Mouse (Mus musculus): ENCODE measurements around the gene Zfp266. TPM values are rescaled to one million over a fixed set of nuclear protein-coding genes. Genes with fewer than 3 reads are reported as not detected.

Gene Zfp266
- polyA plus RNA-seq, 1 experiment from 2014 or later: 125 TPM

DNA sequence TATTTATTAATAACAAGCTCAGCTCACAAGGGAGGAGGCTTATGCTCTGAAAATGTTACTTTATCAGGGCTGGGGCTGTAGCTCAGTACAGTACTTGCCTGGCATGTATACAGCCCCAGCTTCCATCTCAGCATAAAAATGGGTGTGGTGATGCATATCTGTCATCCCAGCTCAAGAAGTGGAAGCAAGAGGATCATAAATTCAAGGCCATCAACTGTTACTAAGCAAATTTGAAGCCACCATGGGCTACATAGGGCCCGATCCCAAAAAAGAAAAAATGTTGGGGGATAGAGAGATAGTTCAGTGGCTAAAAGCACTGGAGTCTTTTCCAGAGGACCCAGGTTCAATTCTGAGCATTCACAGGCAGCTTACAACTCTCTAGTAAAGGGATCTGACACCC lies 44.6 kb downstream of the Zfp266 start:
- H3K4me3 ChIP-seq (ENCODE audit: low read depth, low read length): no peak overlapping the region
- H3K9me3 ChIP-seq (ENCODE audit: control insufficient read depth, low read length): no peaks in the 10 kb centered on the region
- DNase-seq (ENCODE audit: low spot score) (no peak), ATAC-seq (ENCODE audit: low FRiP score) (no peak)
- H3K4me2 ChIP-seq (replicated peaks; ENCODE audit: low read depth, low read length): no peak overlapping the region
- WGBS: 95% methylated on average over 1 of the region's 1 CpGs
- H3K36me3 ChIP-seq (ENCODE audit: control insufficient read depth, insufficient read depth, low read length): peaks cover 15% of the 10 kb centered on the region; the same call in 1 of the 2 replicates
- H3K9ac ChIP-seq (ENCODE audit: low read depth, low read length): no peak overlapping the region
- H3K27ac ChIP-seq (ENCODE audit: low read depth, low read length): no peak overlapping the region
- H3K27me3 ChIP-seq (ENCODE audit: control insufficient read depth, insufficient read depth, low read length): no peaks in the 10 kb centered on the region
- no peaks in the 10 kb centered on the region for H3K4me1 ChIP-seq (replicated peaks; ENCODE audit: control insufficient read depth, insufficient read depth, low read length)

DNA sequence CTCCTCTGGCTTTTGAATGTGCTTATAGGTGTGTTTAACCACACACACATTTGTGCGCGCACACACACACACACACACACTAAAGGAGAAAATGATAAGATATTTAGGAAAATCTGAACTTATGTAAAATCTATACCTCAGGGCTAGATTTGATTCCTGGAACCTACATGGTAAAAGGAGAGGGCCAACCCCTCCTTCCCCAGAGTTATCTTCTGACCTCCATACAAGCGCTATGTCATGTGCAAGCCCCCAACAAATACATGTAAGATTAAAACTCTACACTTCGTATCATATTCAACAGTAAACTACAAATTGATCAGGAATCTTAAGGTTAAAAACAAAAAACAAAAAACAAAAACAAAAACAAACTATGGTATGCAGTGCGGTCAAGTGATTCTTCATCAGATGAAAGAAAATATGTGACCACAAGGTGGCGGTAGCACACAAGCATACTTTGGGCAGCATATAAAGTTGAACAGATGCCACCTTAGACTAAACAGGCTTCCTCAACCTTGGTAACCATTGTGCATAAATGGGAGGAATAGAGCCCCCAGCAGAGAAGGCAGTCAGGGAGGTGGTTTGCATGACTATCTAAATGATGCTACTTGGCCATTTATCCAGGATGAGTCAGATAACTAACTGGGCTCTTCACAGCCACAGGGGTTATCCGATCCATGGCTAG lies 54.3 kb downstream of the Zfp266 start:
- 57% methylated on average over 7 of the region's 7 CpGs for WGBS
- Histone ChIP-seq H3K9me3 (ENCODE audit: control insufficient read depth, low read length) (no peaks in the 10 kb centered on the region), H3K9ac (ENCODE audit: low read depth, low read length) (no peak overlapping the region), H3K27me3 (ENCODE audit: control insufficient read depth, insufficient read depth, low read length) (no peaks in the 10 kb centered on the region), H3K27ac (ENCODE audit: low read depth, low read length) (no peak overlapping the region), H3K4me2 (replicated peaks; ENCODE audit: low read depth, low read length) (no peak overlapping the region), H3K4me1 (replicated peaks; ENCODE audit: control insufficient read depth, insufficient read depth, low read length) (no peaks in the 10 kb centered on the region), H3K36me3 (ENCODE audit: control insufficient read depth, insufficient read depth, low read length) (peaks cover 14% of the 10 kb centered on the region), H3K4me3 (ENCODE audit: low read depth, low read length) (no peak overlapping the region)
- ATAC-seq (ENCODE audit: low FRiP score) (peak; percentile 53; the same call in 1 of the 2 replicates), DNase-seq (ENCODE audit: low spot score) (peak; percentile 82)

DNA sequence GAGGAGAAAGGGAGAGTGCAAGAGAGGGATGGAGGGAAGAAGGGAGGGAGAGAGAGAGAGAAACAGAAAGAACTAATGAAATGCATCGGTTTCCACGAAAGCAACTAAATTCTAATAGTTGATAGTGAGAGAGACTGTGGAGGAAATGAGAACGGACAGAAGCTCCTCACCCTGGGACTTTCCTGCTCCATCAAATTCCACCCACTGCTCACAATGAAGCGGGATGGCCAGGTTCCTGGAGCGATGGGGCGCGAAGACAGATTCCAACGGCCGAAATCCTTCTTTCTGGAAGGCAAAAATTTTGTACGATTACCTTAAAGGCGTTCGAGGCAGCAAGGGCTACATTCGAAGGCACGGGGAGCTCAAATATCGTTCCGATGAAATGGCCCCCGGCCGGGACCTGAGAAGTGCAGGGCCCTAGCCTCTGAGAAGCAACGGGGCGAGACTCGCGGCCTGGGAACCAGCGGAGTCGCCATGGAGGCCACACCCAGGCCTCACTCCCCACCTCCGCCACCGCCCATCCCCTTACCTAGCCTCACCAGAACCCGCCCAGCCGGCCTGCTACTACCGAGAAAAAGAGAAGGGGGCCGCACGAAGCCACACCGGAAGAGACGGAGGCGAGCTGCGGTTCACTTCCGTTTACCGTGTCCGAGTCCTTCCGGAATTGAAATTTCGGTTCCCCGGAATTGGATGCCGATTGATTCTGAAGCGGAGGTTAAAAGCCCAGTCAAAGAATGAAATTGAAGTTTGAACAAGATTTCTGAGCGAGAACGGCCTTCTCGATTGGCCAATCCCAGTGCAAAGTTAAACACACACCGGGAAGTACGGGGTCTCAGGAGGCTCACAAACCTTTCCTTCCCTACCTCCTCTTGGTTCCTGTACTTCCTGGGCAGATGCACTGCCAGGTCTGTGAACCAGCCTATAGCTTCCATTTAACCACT lies 61.6 kb downstream of the Zfp266 start, which contains the start of gene Zfp26:
TSS of gene Zfp26 (minus strand) at position 786 of the 941 bp plus-strand sequence.
- Histone ChIP-seq H3K4me1 (replicated peaks; ENCODE audit: control insufficient read depth, insufficient read depth, low read length) (no peaks in the 10 kb centered on the region), H3K9me3 (ENCODE audit: control insufficient read depth, low read length) (no peaks in the 10 kb centered on the region), H3K4me2 (replicated peaks; ENCODE audit: low read depth, low read length) (peak within 1 kb of the TSS; percentile 56), H3K9ac (ENCODE audit: low read depth, low read length) (peak within 1 kb of the TSS; percentile 98), H3K27me3 (ENCODE audit: control insufficient read depth, insufficient read depth, low read length) (no peaks in the 10 kb centered on the region), H3K4me3 (ENCODE audit: low read depth, low read length) (peak within 1 kb of the TSS; percentile 89), H3K27ac (ENCODE audit: low read depth, low read length) (peak within 1 kb of the TSS; percentile 86), H3K36me3 (ENCODE audit: control insufficient read depth, insufficient read depth, low read length) (0 out of 2 replicates have a peak, but pooled peaks cover 7% of the 10 kb centered on the region)
- under 1% methylated on average over 47 of the region's 48 CpGs for WGBS
- DNase-seq (ENCODE audit: low spot score) (peak; percentile 81), ATAC-seq (ENCODE audit: low FRiP score) (peak; percentile 91)

DNA sequence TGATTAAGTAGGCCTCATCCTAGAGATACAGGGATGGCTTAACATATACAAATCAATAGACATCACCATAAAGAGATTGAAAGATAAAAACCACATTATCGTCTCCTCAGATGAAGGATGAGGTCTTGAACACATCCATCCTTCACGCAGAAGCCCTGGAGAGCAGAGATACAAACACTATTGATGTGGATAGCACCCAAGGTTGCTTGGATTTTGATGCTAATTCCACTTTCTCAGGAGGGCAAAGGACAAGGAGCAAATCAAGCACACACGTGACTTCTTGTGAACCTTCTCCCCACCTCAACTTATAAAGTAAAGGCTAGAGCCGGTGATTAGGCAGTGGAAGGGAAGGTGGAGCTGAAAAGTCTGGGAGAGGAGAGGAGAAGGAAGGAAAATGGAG lies 67.6 kb downstream of the Zfp266 start:
- Histone ChIP-seq H3K4me2 (replicated peaks; ENCODE audit: low read depth, low read length) (no peak overlapping the region), H3K4me1 (replicated peaks; ENCODE audit: control insufficient read depth, insufficient read depth, low read length) (no peaks in the 10 kb centered on the region), H3K36me3 (ENCODE audit: control insufficient read depth, insufficient read depth, low read length) (0 out of 2 replicates have a peak, but pooled peaks cover 7% of the 10 kb centered on the region), H3K9me3 (ENCODE audit: control insufficient read depth, low read length) (no peaks in the 10 kb centered on the region), H3K27me3 (ENCODE audit: control insufficient read depth, insufficient read depth, low read length) (no peaks in the 10 kb centered on the region), H3K9ac (ENCODE audit: low read depth, low read length) (no peak overlapping the region), H3K4me3 (ENCODE audit: low read depth, low read length) (no peak overlapping the region), H3K27ac (ENCODE audit: low read depth, low read length) (no peak overlapping the region)
- no peak for DNase-seq (ENCODE audit: low spot score)
- WGBS: 90% methylated on average over 4 of the region's 4 CpGs
- ATAC-seq (ENCODE audit: low FRiP score): no peak

DNA sequence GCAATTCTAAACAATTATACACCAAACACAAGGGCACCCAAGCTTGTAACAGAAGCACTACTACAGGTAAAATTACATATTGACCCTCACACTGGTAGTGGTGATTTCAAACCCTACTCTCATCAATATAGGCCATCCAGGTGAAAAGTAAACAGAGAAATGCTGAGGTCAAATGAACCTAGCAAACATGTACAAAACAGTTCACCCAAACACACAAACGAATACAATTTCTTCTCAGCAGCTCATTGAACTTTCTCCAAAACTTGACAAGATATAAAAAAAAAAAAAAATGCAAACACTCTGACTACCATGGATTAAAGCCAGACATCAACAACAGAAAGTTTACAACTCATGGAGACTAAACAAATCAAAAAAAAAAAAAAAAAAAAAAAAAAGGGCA lies 69.7 kb downstream of the Zfp266 start:
- WGBS: 93% methylated on average over 1 of the region's 1 CpGs
- Histone ChIP-seq H3K36me3 (ENCODE audit: control insufficient read depth, insufficient read depth, low read length) (0 out of 2 replicates have a peak, but pooled peaks cover 3% of the 10 kb centered on the region), H3K4me3 (ENCODE audit: low read depth, low read length) (no peak overlapping the region), H3K4me2 (replicated peaks; ENCODE audit: low read depth, low read length) (no peak overlapping the region), H3K27ac (ENCODE audit: low read depth, low read length) (no peak overlapping the region), H3K4me1 (replicated peaks; ENCODE audit: control insufficient read depth, insufficient read depth, low read length) (no peaks in the 10 kb centered on the region), H3K9me3 (ENCODE audit: control insufficient read depth, low read length) (no peaks in the 10 kb centered on the region), H3K9ac (ENCODE audit: low read depth, low read length) (no peak overlapping the region), H3K27me3 (ENCODE audit: control insufficient read depth, insufficient read depth, low read length) (no peaks in the 10 kb centered on the region)
- DNase-seq (ENCODE audit: low spot score) (no peak), ATAC-seq (ENCODE audit: low FRiP score) (no peak)

Other genes with a start within 250 kb of the Zfp266 start
- gene Olfr39, start 239.1 kb downstream of the Zfp266 start, polyA plus RNA-seq (2014; fragmentation: Nextera tagmentation; extraction: Ambion mirVana): not detected in 2 replicates
- not detected in 2 replicates for gene Olfr873, start 222.9 kb downstream of the Zfp266 start, polyA plus RNA-seq (2014; fragmentation: Nextera tagmentation; extraction: Ambion mirVana)
- gene Olfr18, start 185.3 kb downstream of the Zfp266 start, polyA plus RNA-seq (2014; fragmentation: Nextera tagmentation; extraction: Ambion mirVana): not detected in 2 replicates
- gene Zfp560, start 136.2 kb downstream of the Zfp266 start, polyA plus RNA-seq (2014; fragmentation: Nextera tagmentation; extraction: Ambion mirVana): 36.8 and 44.8 TPM in 2 replicates
- gene Zfp26, start 61.3 kb downstream of the Zfp266 start, polyA plus RNA-seq (2014; fragmentation: Nextera tagmentation; extraction: Ambion mirVana): 28.8 and 34.9 TPM in 2 replicates
- 32.7 and 35.2 TPM in 2 replicates for gene Zfp426, start 28.7 kb downstream of the Zfp266 start, polyA plus RNA-seq (2014; fragmentation: Nextera tagmentation; extraction: Ambion mirVana)
- gene Zfp846, start 59.9 kb upstream of the Zfp266 start, polyA plus RNA-seq (2014; fragmentation: Nextera tagmentation; extraction: Ambion mirVana): 26.3 and 34.1 TPM in 2 replicates
- 448 and 456 TPM in 2 replicates for gene Ubl5, start 121.5 kb upstream of the Zfp266 start, polyA plus RNA-seq (2014; fragmentation: Nextera tagmentation; extraction: Ambion mirVana)
- 12.6 and 14.3 TPM in 2 replicates for gene Fbxl12, start 123.3 kb upstream of the Zfp266 start, polyA plus RNA-seq (2014; fragmentation: Nextera tagmentation; extraction: Ambion mirVana)
- gene Pin1, start 130.7 kb upstream of the Zfp266 start, polyA plus RNA-seq (2014; fragmentation: Nextera tagmentation; extraction: Ambion mirVana): 65.2 and 65.9 TPM in 2 replicates
- gene Olfm2, start 224.9 kb upstream of the Zfp266 start, polyA plus RNA-seq (2014; fragmentation: Nextera tagmentation; extraction: Ambion mirVana): 64.4 and 65.1 TPM in 2 replicates